Mouse (Mus musculus) 3134 (cell line): ENCODE results near the gene Nsa2.
A peak's percentile ranks its signal among the peaks of the same experiment; 100 is the strongest.
"Not testable (repeated sequence)": the region's sequence is repeated elsewhere in the genome, so short reads cannot be mapped to it uniquely, and the experiment has no call there.

Source experiments
- DNase-seq: peaks from one replicate; pipeline ENCODE4 v3.0.0-alpha.2; 2011; ENCODE audit warnings: low spot score; ENCODE audit not compliant: insufficient read length; ENCODE audit errors: extremely low read depth

The Nsa2 gene

GRCm38 (mm10) chr13:97137466-97138400 is at the start of gene Nsa2, which contains the start of gene Gfm2:
Nsa2 (minus strand) TSS chr13:97137937.
Gfm2 (plus strand) TSS chr13:97137937.
- DNase-seq, result peak; percentile 90

- DNase-seq, result no peak
These were observed 48.6 kb upstream of the Nsa2 start for GRCm38 (mm10) chr13:97186346-97186745.

GRCm38 (mm10) chr13:97184656-97185055 is 46.9 kb upstream of the Nsa2 start:
- no peak for DNase-seq

GRCm38 (mm10) chr13:97184168-97184567 is 46.4 kb upstream of the Nsa2 start:
- DNase-seq, result no peak

- DNase-seq, result no peak
These were observed 45.1 kb upstream of the Nsa2 start for GRCm38 (mm10) chr13:97182821-97183220.

- no peak for DNase-seq
These were observed 42.5 kb upstream of the Nsa2 start for GRCm38 (mm10) chr13:97180113-97180828.

GRCm38 (mm10) chr13:97178943-97179342 is 41.2 kb upstream of the Nsa2 start:
- DNase-seq, result no peak

GRCm38 (mm10) chr13:97176731-97177130 is 39.0 kb upstream of the Nsa2 start:
- no peak for DNase-seq

GRCm38 (mm10) chr13:97175520-97176264 is 38.0 kb upstream of the Nsa2 start:
- DNase-seq, result no peak

GRCm38 (mm10) chr13:97145834-97146233 is 8.1 kb upstream of the Nsa2 start:
- no peak for DNase-seq

- no peak for DNase-seq
These were observed 4.6 kb upstream of the Nsa2 start for GRCm38 (mm10) chr13:97142321-97142720.

- not testable (repeated sequence) for DNase-seq
These were observed 731 bp upstream of the Nsa2 start for GRCm38 (mm10) chr13:97138404-97138931.

GRCm38 (mm10) chr13:97130413-97130812 is 7.3 kb downstream of the Nsa2 start:
- DNase-seq, result not testable (repeated sequence)

GRCm38 (mm10) chr13:97129654-97130053 is 8.1 kb downstream of the Nsa2 start:
- not testable (repeated sequence) for DNase-seq

GRCm38 (mm10) chr13:97121341-97121740 is 16.4 kb downstream of the Nsa2 start:
- DNase-seq, result no peak

- no peak for DNase-seq
These were observed 28.7 kb downstream of the Nsa2 start for GRCm38 (mm10) chr13:97109046-97109445.

- not testable (repeated sequence) for DNase-seq
These were observed 30.0 kb downstream of the Nsa2 start for GRCm38 (mm10) chr13:97107721-97108120.

- DNase-seq, result no peak
These were observed 32.7 kb downstream of the Nsa2 start for GRCm38 (mm10) chr13:97104996-97105395.

- peak; percentile 14 for DNase-seq
These were observed 38.4 kb downstream of the Nsa2 start, which contains the start of gene Gm6169 for GRCm38 (mm10) chr13:97099187-97099852. Gm6169 (minus strand) TSS chr13:97099237.

GRCm38 (mm10) chr13:97095726-97096125 is 42.0 kb downstream of the Nsa2 start:
- DNase-seq, result no peak
